Mouse (Mus musculus) adrenal gland (tissue): ENCODE measurements at regions not wholly inside any gene's neighbourhood (a gene's known extent, or its start where the extent isn't known, plus 50 kb on each side); places are given as distances from the start of the nearest gene placed in this dataset.

Experiments used
- intact Hi-C: fragments of 180-260 bp; cut with DNase I; formaldehyde crosslinking; loops from one replicate; pipeline ENCODE4 v1.15.1; 2025

- intact Hi-C loops: no loop called here
These were observed 104.6 kb upstream of the Tut7 start for GRCm38 (mm10) chr13:59927379-59928111.

GRCm38 (mm10) chr13:59925845-59926481 is 103.0 kb upstream of the Tut7 start:
- intact Hi-C loops: no loop called here

- intact Hi-C loops: no loop called here
These were observed 94.2 kb upstream of the Tut7 start for GRCm38 (mm10) chr13:59917185-59917584.

- intact Hi-C loops: no loop called here
These were observed 93.5 kb upstream of the Tut7 start for GRCm38 (mm10) chr13:59916166-59917044.

GRCm38 (mm10) chr13:59915734-59916133 is 92.8 kb upstream of the Tut7 start:
- intact Hi-C loops: no loop called here

- intact Hi-C loops: no loop called here
These were observed 87.5 kb upstream of the Tut7 start for GRCm38 (mm10) chr13:59910179-59911071.

- intact Hi-C loops: no loop called here
These were observed 86.5 kb upstream of the Tut7 start for GRCm38 (mm10) chr13:59909400-59909799.

GRCm38 (mm10) chr13:59908786-59909185 is 85.8 kb upstream of the Tut7 start:
- intact Hi-C loops: no loop called here

- intact Hi-C loops: no loop called here
These were observed 82.5 kb upstream of the Tut7 start for GRCm38 (mm10) chr13:59905488-59905887.

GRCm38 (mm10) chr13:59904415-59904814 is 81.5 kb upstream of the Tut7 start:
- intact Hi-C loops: no loop called here

- intact Hi-C loops: loop anchor here (5.0 to 10.0 kb wide), 2 partner anchors 42 to 115 kb away; no protein-coding TSS in a partner anchor
These were observed 76.6 kb upstream of the Tut7 start for GRCm38 (mm10) chr13:59899521-59899920.

GRCm38 (mm10) chr13:59895754-59896153 is 72.8 kb upstream of the Tut7 start:
- intact Hi-C loops: loop anchor here (5.0 to 10.0 kb wide), 2 partner anchors 38 to 119 kb away; no protein-coding TSS in a partner anchor

GRCm38 (mm10) chr13:59894094-59894493 is 71.1 kb upstream of the Tut7 start:
- intact Hi-C loops: loop anchor here (10.0 kb wide), 1 partner anchor 121 kb away; no protein-coding TSS in a partner anchor

- intact Hi-C loops: loop anchor here (2.0 to 10.0 kb wide), 2 partner anchors 122 to 284 kb away; partner anchors contain the start of gene Gas1
These were observed 70.0 kb upstream of the Tut7 start for GRCm38 (mm10) chr13:59892961-59893360.

- intact Hi-C loops: loop anchor here (2.0 to 10.0 kb wide), 2 partner anchors 122 to 284 kb away; partner anchors contain the start of gene Gas1
These were observed 69.4 kb upstream of the Tut7 start for GRCm38 (mm10) chr13:59892340-59892739.

- intact Hi-C loops: loop anchor here (2.0 to 10.0 kb wide), 2 partner anchors 123 to 285 kb away; partner anchors contain the start of gene Gas1
These were observed 68.8 kb upstream of the Tut7 start for GRCm38 (mm10) chr13:59891737-59892136.

- intact Hi-C loops: loop anchor here (5.0 to 10.0 kb wide), 3 partner anchors 125 to 578 kb away; no protein-coding TSS in a partner anchor
These were observed 66.6 kb upstream of the Tut7 start for GRCm38 (mm10) chr13:59889468-59890117.

- intact Hi-C loops: loop anchor here (5.0 to 10.0 kb wide), 2 partner anchors 406 to 579 kb away; no protein-coding TSS in a partner anchor
These were observed 65.4 kb upstream of the Tut7 start for GRCm38 (mm10) chr13:59888038-59889016.
